ENCODE assay signal across 8 mouse cellular contexts in the genomic region with DNA sequence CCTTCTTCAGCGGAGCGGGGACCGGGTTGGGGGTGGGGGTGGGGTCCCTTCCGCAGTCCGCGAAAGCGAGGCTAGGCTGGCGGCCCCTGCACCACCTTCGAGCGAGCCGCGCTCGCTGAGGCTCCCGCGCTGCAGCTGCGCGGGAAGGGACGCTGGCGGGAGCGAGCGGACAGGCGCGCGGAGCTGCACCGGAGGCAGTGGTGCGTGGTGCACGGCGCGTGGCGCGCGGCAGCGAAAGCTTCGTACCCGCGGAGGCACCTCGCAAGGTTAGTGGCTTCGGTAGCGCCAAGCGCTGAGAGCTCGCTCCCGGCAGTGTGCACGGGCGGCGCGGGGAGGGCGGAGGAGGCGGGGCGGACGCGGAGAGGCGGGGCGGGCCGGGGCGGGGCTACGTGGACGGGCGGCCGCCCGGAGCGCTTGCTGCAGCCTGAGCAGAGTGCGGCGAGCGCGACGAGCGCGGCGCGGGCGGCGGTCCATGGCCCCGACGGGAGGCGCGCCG. TPM values are rescaled to one million over a fixed set of nuclear protein-coding genes. Genes with fewer than 3 reads are reported as not detected.
DNase-seq lines count a peak whose midpoint lies in the region; ATAC-seq and TF ChIP-seq lines count a peak whose summit lies in the region.

A gene (plus strand): TSS at position 417 of the 496 bp plus-strand sequence.

- 1% methylated on average over 42 of the region's 77 CpGs for WGBS in hindbrain, embryonic 11.5 days
- under 1% methylated on average over 66 of the region's 77 CpGs for WGBS in lung, embryonic 14.5 days

- peak; percentile 88 for ATAC-seq in hindbrain, embryonic 11.5 days (ENCODE audit: low FRiP score)
- ATAC-seq in lung, embryonic 14.5 days (ENCODE audit: insufficient read depth) = peak; percentile 94

- H3K4me2 ChIP-seq in hindbrain, embryonic 11.5 days (replicated peaks; ENCODE audit: low read depth, low read length) = peak within 1 kb of the TSS; percentile 95
- peak within 1 kb of the TSS; percentile 94 for H3K4me2 ChIP-seq in lung, embryonic 14.5 days

- peak within 1 kb of the TSS; percentile 69 for H3K4me3 ChIP-seq in hindbrain, embryonic 11.5 days (ENCODE audit: low read depth, low read length)
- H3K4me3 ChIP-seq in lung, embryonic 14.5 days (ENCODE audit: low read depth, low read length) = peak within 1 kb of the TSS; percentile 65

- TF ChIP-seq CTCF in lung, embryonic 14.5 days (IDR thresholded peaks at IDR 0.05; ENCODE audit: low read depth) = no peak

- H3K36me3 ChIP-seq in hindbrain, embryonic 11.5 days (ENCODE audit: control insufficient read depth, insufficient read depth, low read length) = no peaks in the 10 kb centered on the region
- H3K36me3 ChIP-seq in lung, embryonic 14.5 days (ENCODE audit: insufficient read depth) = no peaks in the 10 kb centered on the region

- peak; percentile 82 for DNase-seq in Muller cell, postnatal 12 days (ENCODE audit: inconsistent ontology term)
- DNase-seq in cerebellum, adult 9-11 months = peak; percentile 89
- DNase-seq in frontal cortex, postnatal 10 days (ENCODE audit: low spot score in 2 of 2) = peak; percentile 83 to 90
- peak; percentile 83 for DNase-seq in hindbrain, embryonic 11.5 days (ENCODE audit: low spot score)
- peak; percentile 91 for DNase-seq in layer of hippocampus, adult 9-11 months
- DNase-seq in lung, embryonic 14.5 days = peak; percentile 87
- DNase-seq in ovary, postnatal 10 days (ENCODE audit: low spot score) = peak; percentile 64
- peak; percentile 61 to 64 for DNase-seq in thymus, adult 18-20 months

- H3K9ac ChIP-seq in hindbrain, embryonic 11.5 days (ENCODE audit: low read depth, low read length) = peak within 1 kb of the TSS; percentile 66
- peak within 1 kb of the TSS; percentile 63 for H3K9ac ChIP-seq in lung, embryonic 14.5 days

- peak within 1 kb of the TSS; percentile 48 for H3K27ac ChIP-seq in hindbrain, embryonic 11.5 days (ENCODE audit: low read depth, low read length)
- H3K27ac ChIP-seq in lung, embryonic 14.5 days (ENCODE audit: low read depth) = peak within 1 kb of the TSS; percentile 63; the same call in 1 of the 2 replicates

- H3K27me3 ChIP-seq in hindbrain, embryonic 11.5 days (ENCODE audit: control insufficient read depth, insufficient read depth, low read length) = peaks cover 2% of the 10 kb centered on the region
- peaks cover 9% of the 10 kb centered on the region; the same call in 1 of the 2 replicates for H3K27me3 ChIP-seq in lung, embryonic 14.5 days (ENCODE audit: insufficient read depth, low read length)

- no peaks in the 10 kb centered on the region for H3K4me1 ChIP-seq in hindbrain, embryonic 11.5 days (replicated peaks; ENCODE audit: control insufficient read depth, insufficient read depth, low read length)
- no peaks in the 10 kb centered on the region for H3K4me1 ChIP-seq in lung, embryonic 14.5 days (ENCODE audit: insufficient read depth)

- no peaks in the 10 kb centered on the region for H3K9me3 ChIP-seq in hindbrain, embryonic 11.5 days (ENCODE audit: control insufficient read depth, low read length)
- no peaks in the 10 kb centered on the region for H3K9me3 ChIP-seq in lung, embryonic 14.5 days (ENCODE audit: low read depth, low read length)

RNA-seq across cellular contexts. Expression of the gene that starts here (rescaled TPM):
- 5.0 and 7.8 TPM in 2 replicates for polyA plus RNA-seq in hindbrain, embryonic 11.5 days (2014; fragmentation: Nextera tagmentation; extraction: Ambion mirVana)
- 16.2 and 18.1 TPM in 2 replicates for polyA plus RNA-seq in lung, embryonic 14.5 days (2014; fragmentation: Nextera tagmentation; extraction: Ambion mirVana)

Comparison
In these comparisons a context has a peak if more than half of its experiments do, and no peak if none do; other contexts are left out.
1. Peak in every context shown above with its lines: DNase-seq, ATAC-seq, H3K4me3 ChIP-seq and H3K27ac ChIP-seq.